Mouse (Mus musculus) lung, postnatal 0 days (tissue): ENCODE results near the gene Gramd1c. TPM values are rescaled to one million over a fixed set of nuclear protein-coding genes. Genes with fewer than 3 reads are reported as not detected.

Source experiments
- ATAC-seq: fragments of 200-750 bp; cut with Nextera tagmentation; 2 replicates; pipeline ENCODE4 v1.8.0; 2017; ENCODE audit warnings: moderate library complexity
- DNase-seq: peaks from one replicate; pipeline ENCODE4 v3.0.0-alpha.2; 2016; ENCODE audit warnings: low spot score
- H3K27ac ChIP-seq: fragments of 300-500 bp; sonication (generic); 2 replicates; pipeline ENCODE4 v1.5.1; 2014; ENCODE audit warnings: antibody characterized with exemption, mild to moderate bottlenecking, low read length, mixed read lengths
- H3K27me3 ChIP-seq: fragments of 300-500 bp; sonication (generic); replicated peaks from 2 replicates; pipeline ENCODE4 v1.6.1; 2014; ENCODE audit warnings: low read length, mixed read lengths; ENCODE audit not compliant: insufficient read depth
- H3K36me3 ChIP-seq: fragments of 300-500 bp; sonication (generic); 2 replicates; pipeline ENCODE4 v1.6.1; 2014; ENCODE audit warnings: low read length, mixed read lengths; ENCODE audit not compliant: insufficient read depth
- H3K4me1 ChIP-seq: fragments of 300-500 bp; sonication (generic); 2 replicates; pipeline ENCODE4 v1.6.1; 2014; ENCODE audit warnings: antibody characterized with exemption, low read depth, low read length, mixed read lengths; ENCODE audit not compliant: insufficient read depth
- H3K4me2 ChIP-seq: fragments of 300-500 bp; sonication (generic); replicated peaks from 2 replicates; pipeline ENCODE4 v1.6.1; 2014; ENCODE audit warnings: low read depth, mild to moderate bottlenecking, low read length, moderate library complexity, mixed read lengths
- H3K4me3 ChIP-seq: fragments of 300-500 bp; sonication (generic); 2 replicates; pipeline ENCODE4 v1.5.1; 2014; ENCODE audit warnings: low read depth, low read length
- H3K9ac ChIP-seq: fragments of 300-500 bp; sonication (generic); replicated peaks from 2 replicates; pipeline ENCODE4 v1.6.1; 2014; ENCODE audit warnings: low read depth, mild to moderate bottlenecking
- H3K9me3 ChIP-seq: fragments of 300-500 bp; sonication (generic); 2 replicates; pipeline ENCODE4 v1.6.1; 2016; ENCODE audit warnings: low read length, mixed read lengths
- CTCF ChIP-seq: IDR thresholded peaks from 2 replicates; pipeline ENCODE4 v1.5.1; 2016; ENCODE audit warnings: antibody characterized with exemption, mild to moderate bottlenecking
- EP300 ChIP-seq: IDR thresholded peaks from 2 replicates; pipeline ENCODE4 v1.6.1; 2016; ENCODE audit warnings: antibody characterized with exemption, mild to moderate bottlenecking, control low read depth
- WGBS: fragments of 180-500 bp; shearing (Covaris S2); extraction: QIAGEN DNeasy Blood & Tissue Kit; methylation state at CpG from one replicate; pipeline ENCODE4 v1.1.7; 2014; 5-methylcytosine and 5-hydroxymethylcytosine counted together
- polyA plus RNA-seq: library from polyadenylated mRNA; unstranded; fragments of >200 nt; fragmentation: Nextera tagmentation; extraction: Ambion mirVana; gene quantifications from 2 replicates; pipeline ENCODE4 v1.2.1, GENCODE M21; 2015

Gene Gramd1c
- polyA plus RNA-seq, 1 experiment from 2014 or later, result 4.1 TPM

- no peaks in the 10 kb centered on the region for H3K9me3 ChIP-seq
- no peak overlapping the region for H3K9ac ChIP-seq
- DNase-seq (no peak), ATAC-seq (no peak)
- no peaks in the 10 kb centered on the region for H3K36me3 ChIP-seq
- 79% methylated on average over 6 of the region's 6 CpGs for WGBS
- no peak overlapping the region for H3K4me3 ChIP-seq
- no peak for TF ChIP-seq CTCF
- TF ChIP-seq EP300, result no peak
- H3K27ac ChIP-seq, result no peak overlapping the region
- no peaks in the 10 kb centered on the region for H3K4me1 ChIP-seq
- no peaks in the 10 kb centered on the region for H3K27me3 ChIP-seq
- H3K4me2 ChIP-seq, result no peak overlapping the region
These were observed 10.8 kb downstream of the Gramd1c start for GRCm38 (mm10) chr16:44052390-44052789.

GRCm38 (mm10) chr16:44050139-44050538 lies 13.0 kb downstream of the Gramd1c start:
- TF ChIP-seq EP300 (no peak), CTCF (no peak)
- Histone ChIP-seq H3K9ac (no peak overlapping the region), H3K4me3 (no peak overlapping the region), H3K27ac (no peak overlapping the region), H3K4me2 (no peak overlapping the region), H3K27me3 (no peaks in the 10 kb centered on the region), H3K36me3 (no peaks in the 10 kb centered on the region), H3K4me1 (no peaks in the 10 kb centered on the region), H3K9me3 (no peaks in the 10 kb centered on the region)
- no peak for DNase-seq
- no peak for ATAC-seq
- WGBS, result 70% methylated on average over 5 of the region's 5 CpGs

- peak; percentile 34 for TF ChIP-seq CTCF
- no peak for TF ChIP-seq EP300
- Histone ChIP-seq H3K36me3 (no peaks in the 10 kb centered on the region), H3K27me3 (no peaks in the 10 kb centered on the region), H3K27ac (no peak overlapping the region), H3K4me2 (no peak overlapping the region), H3K9ac (no peak overlapping the region), H3K4me1 (no peaks in the 10 kb centered on the region), H3K9me3 (no peaks in the 10 kb centered on the region), H3K4me3 (no peak overlapping the region)
- 79% methylated on average over 4 of the region's 4 CpGs for WGBS
- DNase-seq (no peak), ATAC-seq (no peak)
These were observed 24.0 kb downstream of the Gramd1c start for GRCm38 (mm10) chr16:44039112-44039511.

GRCm38 (mm10) chr16:44035221-44035620 lies 27.9 kb downstream of the Gramd1c start:
- TF ChIP-seq CTCF, result no peak
- no peak for TF ChIP-seq EP300
- Histone ChIP-seq H3K27ac (no peak overlapping the region), H3K9ac (no peak overlapping the region), H3K4me2 (no peak overlapping the region), H3K27me3 (no peaks in the 10 kb centered on the region), H3K4me1 (no peaks in the 10 kb centered on the region), H3K9me3 (no peaks in the 10 kb centered on the region), H3K4me3 (no peak overlapping the region), H3K36me3 (no peaks in the 10 kb centered on the region)
- ATAC-seq, result no peak
- no peak for DNase-seq
- 79% methylated on average over 3 of the region's 3 CpGs for WGBS

GRCm38 (mm10) chr16:44033365-44033764 lies 29.8 kb downstream of the Gramd1c start:
- H3K27me3 ChIP-seq, result no peaks in the 10 kb centered on the region
- H3K4me3 ChIP-seq, result no peak overlapping the region
- TF ChIP-seq EP300 (no peak), CTCF (no peak)
- no peaks in the 10 kb centered on the region for H3K36me3 ChIP-seq
- no peak overlapping the region for H3K4me2 ChIP-seq
- no peak for DNase-seq
- no peak for ATAC-seq
- H3K9me3 ChIP-seq, result no peaks in the 10 kb centered on the region
- WGBS, result 78% methylated on average over 5 of the region's 5 CpGs
- H3K9ac ChIP-seq, result no peak overlapping the region
- H3K27ac ChIP-seq, result no peak overlapping the region
- no peaks in the 10 kb centered on the region for H3K4me1 ChIP-seq

- no peaks in the 10 kb centered on the region for H3K36me3 ChIP-seq
- H3K4me1 ChIP-seq, result no peaks in the 10 kb centered on the region
- ATAC-seq (no peak), DNase-seq (no peak)
- TF ChIP-seq CTCF (no peak), EP300 (no peak)
- H3K27ac ChIP-seq, result no peak overlapping the region
- 19% methylated on average over 2 of the region's 2 CpGs for WGBS
- no peaks in the 10 kb centered on the region for H3K9me3 ChIP-seq
- H3K4me2 ChIP-seq, result no peak overlapping the region
- no peaks in the 10 kb centered on the region for H3K27me3 ChIP-seq
- H3K9ac ChIP-seq, result no peak overlapping the region
- H3K4me3 ChIP-seq, result no peak overlapping the region
These were observed 33.9 kb downstream of the Gramd1c start for GRCm38 (mm10) chr16:44029273-44029672.

- ATAC-seq (no peak), DNase-seq (no peak)
- H3K9ac ChIP-seq, result no peak overlapping the region
- WGBS, result 74% methylated on average over 9 of the region's 9 CpGs
- TF ChIP-seq CTCF, result no peak
- TF ChIP-seq EP300, result no peak
- no peak overlapping the region for H3K4me3 ChIP-seq
- no peaks in the 10 kb centered on the region for H3K9me3 ChIP-seq
- no peaks in the 10 kb centered on the region for H3K36me3 ChIP-seq
- H3K4me1 ChIP-seq, result no peaks in the 10 kb centered on the region
- no peaks in the 10 kb centered on the region for H3K27me3 ChIP-seq
- no peak overlapping the region for H3K27ac ChIP-seq
- no peak overlapping the region for H3K4me2 ChIP-seq
These were observed 36.3 kb downstream of the Gramd1c start for GRCm38 (mm10) chr16:44026822-44027221.
